Mouse (Mus musculus): ENCODE data around the gene Atp11a. TPM values are rescaled to one million over a fixed set of nuclear protein-coding genes. Genes with fewer than 3 reads are reported as not detected.

Gene Atp11a
- total and polyA plus RNA-seq, 3 experiments, result 20.9 to 39.7 TPM; not detected in 1

GRCm38 (mm10) chr8:12776166-12776565 lies 19.4 kb downstream of the Atp11a start:
- no peaks in the 10 kb centered on the region for H3K9me3 ChIP-seq (replicated peaks; ENCODE audit: insufficient read depth, low read length)
- peaks cover 16 to 37% of the 10 kb centered on the region in 2 experiments for H3K4me1 ChIP-seq (ENCODE audit: control insufficient read depth in 1 of 2, insufficient read depth in 2 of 2, low read length in 2 of 2)
- H3K36me3 ChIP-seq (ENCODE audit: control insufficient read depth in 1 of 2, insufficient read depth in 2 of 2, low read length in 2 of 2), result peaks cover 0 to 17% of the 10 kb centered on the region in 2 experiments; a peak in 2 of 4 replicates
- H3K79me2 ChIP-seq (ENCODE audit: control insufficient read depth, insufficient read depth, low read length, poor library complexity), result peaks cover 5% of the 10 kb centered on the region; the same call in 1 of the 2 replicates
- no peak overlapping the region for H3K4me3 ChIP-seq (ENCODE audit: control insufficient read depth in 1 of 2, insufficient read depth in 1 of 2, low read depth in 2 of 2, low read length in 2 of 2)
- no peak for DNase-seq (ENCODE audit: low read depth, low spot score)
- TF ChIP-seq ZMIZ1 (IDR thresholded peaks at IDR 0.05; ENCODE audit: low read depth, low read length), result no peak
- TF ChIP-seq CHD1 (IDR thresholded peaks at IDR 0.05; ENCODE audit: low read depth, low read length), result no peak
- TF ChIP-seq USF2 (IDR thresholded peaks at IDR 0.05; ENCODE audit: borderline replicate concordance in 1 of 2, insufficient read depth in 1 of 2, low read depth in 1 of 2, low read length in 2 of 2), result no peak
- TF ChIP-seq USF1 (IDR thresholded peaks at IDR 0.05; ENCODE audit: low read depth, low read length), result no peak
- no peak for TF ChIP-seq BHLHE40 (IDR thresholded peaks at IDR 0.05; ENCODE audit: borderline replicate concordance, low read depth, low read length)
- TF ChIP-seq MAFK (IDR thresholded peaks at IDR 0.05; ENCODE audit: borderline replicate concordance, low read depth, low read length), result no peak
- no peak for TF ChIP-seq SIN3A (IDR thresholded peaks at IDR 0.05; ENCODE audit: low read length)
- TF ChIP-seq JUND (IDR thresholded peaks at IDR 0.05; ENCODE audit: low read depth, low read length), result no peak
- TF ChIP-seq KAT2A (conservative IDR thresholded peaks at IDR 0.05; ENCODE audit: low read depth, low read length), result no peak
- no peak for TF ChIP-seq HCFC1 (IDR thresholded peaks at IDR 0.05; ENCODE audit: low read depth, low read length)
- no peak for TF ChIP-seq ZKSCAN1 (IDR thresholded peaks at IDR 0.05; ENCODE audit: low read depth, low read length)
- TF ChIP-seq ETS1 (IDR thresholded peaks at IDR 0.05; ENCODE audit: low read depth, low read length), result no peak
- TF ChIP-seq MYC (IDR thresholded peaks at IDR 0.05; ENCODE audit: low read depth, low read length), result no peak
- no peak for TF ChIP-seq NELFE (IDR thresholded peaks at IDR 0.05; ENCODE audit: low read depth, low read length)
- no peak for TF ChIP-seq E2F4 (IDR thresholded peaks at IDR 0.05; ENCODE audit: borderline replicate concordance, low read depth, low read length)
- no peak for TF ChIP-seq MEF2A (IDR thresholded peaks at IDR 0.05; ENCODE audit: extremely low read depth, insufficient replicate concordance, low read depth, low read length, poor library complexity, severe bottlenecking)
- H3K27me3 ChIP-seq (ENCODE audit: control insufficient read depth in 1 of 2, insufficient read depth in 2 of 2, low read length in 2 of 2), result no peaks in the 10 kb centered on the region
- no peak overlapping the region for H3K9ac ChIP-seq (ENCODE audit: control insufficient read depth, low read depth, low read length, poor library complexity, severe bottlenecking)
- H3K27ac ChIP-seq (ENCODE audit: control insufficient read depth, low read depth, low read length), result no peak overlapping the region; the same call in 1 of the 2 replicates

DNA sequence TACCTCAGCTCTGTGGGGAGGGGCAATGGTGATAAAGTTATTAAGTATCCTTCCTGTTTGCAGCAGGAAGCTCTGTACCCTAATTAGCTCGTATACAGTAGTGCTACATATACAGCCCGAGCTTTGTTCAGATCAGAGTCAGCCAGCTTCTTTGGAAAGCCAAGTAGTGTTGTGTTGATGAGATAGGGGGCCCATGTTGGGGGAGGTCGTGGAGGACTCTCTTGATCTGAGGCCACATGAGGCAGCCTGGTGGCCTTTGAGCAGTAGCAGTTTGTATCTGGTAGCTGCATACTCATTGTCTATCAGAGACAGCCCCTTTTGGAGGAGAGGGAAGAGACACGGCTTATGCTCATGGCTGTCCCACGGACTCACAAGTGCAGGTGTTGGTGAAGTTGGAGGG lies 20.4 kb downstream of the Atp11a start:
- TF ChIP-seq EP300 (IDR thresholded peaks at IDR 0.05; ENCODE audit: low read depth in 1 of 2, low read length in 2 of 2) (peak in 1 of 2 experiments; percentile 37; a peak in 2 of 4 replicates), TCF12 (IDR thresholded peaks at IDR 0.05; ENCODE audit: low read depth, low read length) (peak; percentile 50; the same call in 1 of the 2 replicates), SMC3 (IDR thresholded peaks at IDR 0.05; ENCODE audit: low read depth, low read length) (no peak), TAL1 (IDR thresholded peaks at IDR 0.05; ENCODE audit: low read length) (peak; percentile 36)
- Histone ChIP-seq H3K9ac (ENCODE audit: control insufficient read depth, low read depth, low read length, poor library complexity, severe bottlenecking) (no peak overlapping the region), H3K4me3 (ENCODE audit: control insufficient read depth in 1 of 2, insufficient read depth in 1 of 2, low read depth in 2 of 2, low read length in 2 of 2) (no peak overlapping the region), H3K27ac (ENCODE audit: control insufficient read depth, low read depth, low read length) (peak overlapping the region; percentile 29), H3K27me3 (ENCODE audit: control insufficient read depth in 1 of 2, insufficient read depth in 2 of 2, low read length in 2 of 2) (no peaks in the 10 kb centered on the region), H3K79me2 (ENCODE audit: control insufficient read depth, insufficient read depth, low read length, poor library complexity) (peaks cover 3% of the 10 kb centered on the region; the same call in 1 of the 2 replicates), H3K4me1 (ENCODE audit: control insufficient read depth in 1 of 2, insufficient read depth in 2 of 2, low read length in 2 of 2) (peaks cover 16 to 40% of the 10 kb centered on the region in 2 experiments), H3K9me3 (replicated peaks; ENCODE audit: insufficient read depth, low read length) (no peaks in the 10 kb centered on the region), H3K36me3 (ENCODE audit: control insufficient read depth in 1 of 2, insufficient read depth in 2 of 2, low read length in 2 of 2) (peaks cover 0 to 17% of the 10 kb centered on the region in 2 experiments; a peak in 2 of 4 replicates)
- peak; percentile 70 for DNase-seq (ENCODE audit: low read depth, low spot score)
